In the genomic region with DNA sequence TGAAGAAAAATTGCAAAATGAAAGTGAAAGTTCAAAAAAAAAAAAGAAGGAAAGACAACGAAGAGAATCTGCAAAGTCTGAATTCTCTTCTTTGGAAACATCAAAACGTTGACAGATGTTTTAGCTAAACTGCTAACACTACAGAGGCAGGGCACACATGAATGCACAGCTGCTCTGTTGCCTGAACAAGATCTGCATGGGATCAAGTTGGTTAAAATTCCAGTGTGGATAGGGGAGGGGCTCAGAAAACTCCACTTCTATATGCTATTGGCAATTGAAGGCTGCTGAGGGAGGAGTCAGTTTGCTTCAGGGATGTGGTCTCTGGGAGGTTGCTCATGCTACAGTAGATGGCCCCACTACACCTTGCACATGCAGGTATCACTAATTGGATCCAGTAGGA, we compare ENCODE assay signal across 24 mouse cellular contexts.
DNase-seq lines count a peak whose midpoint lies in the region; ATAC-seq and TF ChIP-seq lines count a peak whose summit lies in the region.
"Had no signal": no experiment of that assay in that cellular context is flagged by ENCODE, and none has a peak within 500 bp of the region (broad histone marks: within the 10 kb centered on the region; RNA-seq: fewer than 3 reads in every experiment).

No protein-coding gene starts in this region.

- no peak; the same call in 1 of the 2 replicates for ATAC-seq in kidney, postnatal 0 days (replicated peaks; ENCODE audit: low FRiP score, low read depth)
- ATAC-seq in embryonic facial prominence, embryonic 14.5 days (ENCODE audit: low read depth) = peak; percentile 82
- ATAC-seq: CD4-positive, CD25-positive, alpha-beta regulatory T cell, adult 4 months; midbrain, embryonic 13.5 days had no signal

- TF ChIP-seq RAD21 in CH12.LX (IDR thresholded peaks at IDR 0.05; ENCODE audit: low read depth, low read length) = no peak

- TF ChIP-seq EP300 in CH12.LX (IDR thresholded peaks at IDR 0.05; ENCODE audit: low read length) = no peak

- dilution Hi-C loops in CH12.LX (cut with MboI; ENCODE audit: extremely low pct_ligation_motif_present, extremely low pct_unique_long_range_greater_than_20kb, low sequenced_read_pairs) = no loop called here

- H3K36me3 ChIP-seq in kidney, postnatal 0 days (ENCODE audit: insufficient read depth, low read length) = no peaks in the 10 kb centered on the region
- no peaks in the 10 kb centered on the region for H3K36me3 ChIP-seq in CH12.LX (replicated peaks in 1 of 2; ENCODE audit: control insufficient read depth in 1 of 2, insufficient read depth in 1 of 2, low read length in 1 of 2)
- no peaks in the 10 kb centered on the region for H3K36me3 ChIP-seq in embryonic facial prominence, embryonic 14.5 days (ENCODE audit: control insufficient read depth, insufficient read depth, low read length)
- H3K36me3 ChIP-seq: heart, embryonic 12.5 days; hindbrain, embryonic 12.5 days; liver, embryonic 13.5 days; lung, embryonic 15.5 days; midbrain, embryonic 13.5 days; stomach, embryonic 15.5 days had no signal

- no peaks in the 10 kb centered on the region for H3K27me3 ChIP-seq in kidney, postnatal 0 days (ENCODE audit: insufficient read depth, low read length)
- H3K27me3 ChIP-seq in CH12.LX (replicated peaks) = no peaks in the 10 kb centered on the region
- no peaks in the 10 kb centered on the region for H3K27me3 ChIP-seq in embryonic facial prominence, embryonic 14.5 days (replicated peaks; ENCODE audit: control insufficient read depth, insufficient read depth, low read length)
- H3K27me3 ChIP-seq: heart, embryonic 12.5 days; hindbrain, embryonic 12.5 days; liver, embryonic 13.5 days; lung, embryonic 15.5 days; midbrain, embryonic 13.5 days; stomach, embryonic 15.5 days had no signal

- no peak overlapping the region for H3K9ac ChIP-seq in kidney, postnatal 0 days (ENCODE audit: low read depth, low read length)
- no peak overlapping the region for H3K9ac ChIP-seq in CH12.LX (ENCODE audit: insufficient read depth, low read depth)
- no peak overlapping the region for H3K9ac ChIP-seq in embryonic facial prominence, embryonic 14.5 days (ENCODE audit: low read depth, low read length)
- H3K9ac ChIP-seq: heart, embryonic 12.5 days; hindbrain, embryonic 12.5 days; liver, embryonic 13.5 days; lung, embryonic 15.5 days; midbrain, embryonic 13.5 days; stomach, embryonic 15.5 days had no signal

- no peak overlapping the region for H3K4me3 ChIP-seq in kidney, postnatal 0 days (replicated peaks; ENCODE audit: low read depth, low read length)
- H3K4me3 ChIP-seq in CH12.LX (replicated peaks in 1 of 3; ENCODE audit: low read depth in 2 of 3, low read length in 2 of 3, poor library complexity in 1 of 3) = no peak overlapping the region
- H3K4me3 ChIP-seq in embryonic facial prominence, embryonic 14.5 days (ENCODE audit: low read depth, low read length) = no peak overlapping the region
- H3K4me3 ChIP-seq: heart, embryonic 12.5 days; hindbrain, embryonic 12.5 days; layer of hippocampus, adult 2 months; liver, embryonic 13.5 days; lung, embryonic 15.5 days; midbrain, embryonic 13.5 days; stomach, embryonic 15.5 days had no signal

- H3K27ac ChIP-seq in kidney, postnatal 0 days = no peak overlapping the region
- no peak overlapping the region for H3K27ac ChIP-seq in CH12.LX (ENCODE audit: insufficient read depth, low read depth)
- no peak overlapping the region for H3K27ac ChIP-seq in embryonic facial prominence, embryonic 14.5 days (replicated peaks; ENCODE audit: low read depth, low read length)
- H3K27ac ChIP-seq: hindbrain, embryonic 12.5 days; layer of hippocampus, adult 2 months; liver, embryonic 13.5 days; lung, embryonic 15.5 days; midbrain, embryonic 13.5 days; stomach, embryonic 15.5 days had no signal

- H3K4me2 ChIP-seq in kidney, postnatal 0 days (ENCODE audit: low read length) = no peak overlapping the region
- H3K4me2 ChIP-seq in CH12.LX (ENCODE audit: insufficient read depth, low read depth, poor library complexity, severe bottlenecking) = peak overlapping the region; percentile 62
- H3K4me2 ChIP-seq in embryonic facial prominence, embryonic 14.5 days (ENCODE audit: low read depth, low read length) = no peak overlapping the region
- H3K4me2 ChIP-seq: heart, embryonic 12.5 days; hindbrain, embryonic 12.5 days; liver, embryonic 13.5 days; lung, embryonic 15.5 days; midbrain, embryonic 13.5 days; stomach, embryonic 15.5 days had no signal

- TF ChIP-seq CTCF in kidney, postnatal 0 days (IDR thresholded peaks at IDR 0.05; ENCODE audit: low read depth) = no peak
- no peak for TF ChIP-seq CTCF in CH12.LX (conservative IDR thresholded peaks at IDR 0.05 in 1 of 2, IDR thresholded peaks at IDR 0.05 in 1 of 2; ENCODE audit: low read depth in 2 of 2, low read length in 2 of 2)

- no peaks in the 10 kb centered on the region for H3K79me2 ChIP-seq in CH12.LX (replicated peaks; ENCODE audit: control insufficient read depth, extremely low read depth, insufficient read depth, poor library complexity, severe bottlenecking)

- DNase-seq in kidney, postnatal 0 days (ENCODE audit: low spot score) = peak; percentile 55
- no peak for DNase-seq in kidney, postnatal 10 days
- DNase-seq in CH12.LX (ENCODE audit: extremely low read depth) (no peak), NIH3T3 (ENCODE audit: low read depth) (peak; percentile 4)
- DNase-seq in embryonic facial prominence, embryonic 14.5 days (ENCODE audit: low spot score) = peak; percentile 75
- no peak for DNase-seq in cerebellum, adult 9-11 months
- no peak for DNase-seq in adrenal gland, adult (ENCODE audit: inconsistent age in 2 of 2, low spot score in 1 of 2)
- DNase-seq: adrenal gland, adult 2 months; cerebellum, postnatal 36 days; heart, adult 11 months; heart, postnatal 14 days; kidney, adult 18-20 months; layer of hippocampus, postnatal 36 days; liver, embryonic 13.5 days; right cerebral cortex, postnatal 25 days; thymus, adult 18-20 months; thymus, postnatal 4 days had no signal

- no peak for TF ChIP-seq POLR2A in CH12.LX (IDR thresholded peaks at IDR 0.05; ENCODE audit: low read depth, low read length)

- H3K4me1 ChIP-seq in kidney, postnatal 0 days (replicated peaks; ENCODE audit: insufficient read depth, low read length) = no peaks in the 10 kb centered on the region
- peaks cover 0 to 3% of the 10 kb centered on the region in 2 experiments; a peak in 1 of 4 replicates for H3K4me1 ChIP-seq in CH12.LX (ENCODE audit: control insufficient read depth in 1 of 2, insufficient read depth in 2 of 2)
- H3K4me1 ChIP-seq in embryonic facial prominence, embryonic 14.5 days (ENCODE audit: control insufficient read depth, insufficient read depth, low read length) = no peaks in the 10 kb centered on the region
- H3K4me1 ChIP-seq: heart, embryonic 12.5 days; hindbrain, embryonic 12.5 days; liver, embryonic 13.5 days; lung, embryonic 15.5 days; stomach, embryonic 15.5 days had no signal

- 28% methylated on average over 2 of the region's 2 CpGs for WGBS in kidney, postnatal 0 days
- 27% methylated on average over 2 of the region's 2 CpGs for WGBS in embryonic facial prominence, embryonic 14.5 days

- in situ Hi-C loops in CH12.LX (cut with MboI; ENCODE audit: low pct_ligation_motif_present, low pct_unique_long_range_greater_than_20kb, low sequenced_read_pairs) = no loop called here

- H3K9me3 ChIP-seq in kidney, postnatal 0 days (replicated peaks; ENCODE audit: low read length) = no peaks in the 10 kb centered on the region
- H3K9me3 ChIP-seq in CH12.LX (replicated peaks; ENCODE audit: low read length) = no peaks in the 10 kb centered on the region
- no peaks in the 10 kb centered on the region for H3K9me3 ChIP-seq in embryonic facial prominence, embryonic 14.5 days (ENCODE audit: control insufficient read depth, low read length)
- H3K9me3 ChIP-seq: heart, embryonic 12.5 days; hindbrain, embryonic 12.5 days; liver, embryonic 13.5 days; lung, embryonic 15.5 days; midbrain, embryonic 13.5 days; stomach, embryonic 15.5 days had no signal

TF ChIP-seq in CH12.LX, 34 proteins besides CTCF, POLR2A, EP300 and RAD21:
- TF ChIP-seq ETS1 (conservative IDR thresholded peaks at IDR 0.05; ENCODE audit: low read depth, low read length) (no peak), MAZ (IDR thresholded peaks at IDR 0.05; ENCODE audit: low read depth, low read length) (no peak), HCFC1 (IDR thresholded peaks at IDR 0.05; ENCODE audit: low read depth, low read length) (no peak), MYC (IDR thresholded peaks at IDR 0.05; ENCODE audit: low read depth, low read length) (no peak), KAT2A (IDR thresholded peaks at IDR 0.05; ENCODE audit: insufficient replicate concordance, low read length) (no peak), RCOR1 (conservative IDR thresholded peaks at IDR 0.05; ENCODE audit: low read depth, low read length) (no peak), SIN3A (IDR thresholded peaks at IDR 0.05; ENCODE audit: low read length) (no peak), PAX5 (IDR thresholded peaks at IDR 0.05; ENCODE audit: low read length) (no peak), TCF12 (IDR thresholded peaks at IDR 0.05; ENCODE audit: low read depth, low read length) (no peak), GABPA (IDR thresholded peaks at IDR 0.05; ENCODE audit: insufficient replicate concordance, low read depth, low read length) (no peak), E2F4 (IDR thresholded peaks at IDR 0.05; ENCODE audit: insufficient replicate concordance, low read depth, low read length) (no peak)

Comparison
In these comparisons a context has a peak if more than half of its experiments do, and no peak if none do; other contexts are left out.
1. DNase-seq: peak in kidney, postnatal 0 days (single experiment), NIH3T3 (single experiment) and embryonic facial prominence, embryonic 14.5 days (single experiment); none in kidney, postnatal 10 days (single experiment), CH12.LX (single experiment), cerebellum, adult 9-11 months (single experiment) and adrenal gland, adult (0 of 2).